Mouse (Mus musculus) lung, embryonic 14.5 days (tissue): ENCODE measurements around the gene Notum. TPM values are rescaled to one million over a fixed set of nuclear protein-coding genes. Genes with fewer than 3 reads are reported as not detected.
A peak's percentile ranks its signal among the peaks of the same experiment; 100 is the strongest.

Experiments used
- ATAC-seq: fragments of 200-750 bp; cut with Nextera tagmentation; 2 replicates; pipeline ENCODE4 v1.8.0; 2017; ENCODE audit warnings: mild to moderate bottlenecking, moderate TSS enrichment, moderate library complexity; ENCODE audit not compliant: insufficient read depth
- DNase-seq: peaks from one replicate; pipeline ENCODE4 v3.0.0-alpha.2; 2015
- H3K27ac ChIP-seq: fragments of 300-500 bp; sonication (generic); 2 replicates; pipeline ENCODE4 v1.5.1; 2014; ENCODE audit warnings: low read depth, mild to moderate bottlenecking, moderate library complexity
- H3K27me3 ChIP-seq: fragments of 300-500 bp; sonication (generic); 2 replicates; pipeline ENCODE4 v1.6.1; 2014; ENCODE audit warnings: low read length, control low read depth; ENCODE audit not compliant: insufficient read depth
- H3K36me3 ChIP-seq: fragments of 300-500 bp; sonication (generic); 2 replicates; pipeline ENCODE4 v1.6.1; 2014; ENCODE audit warnings: control low read depth; ENCODE audit not compliant: insufficient read depth
- H3K4me1 ChIP-seq: fragments of 300-500 bp; sonication (generic); 2 replicates; pipeline ENCODE4 v1.6.1; 2014; ENCODE audit warnings: antibody characterized with exemption, control low read depth; ENCODE audit not compliant: insufficient read depth
- H3K4me2 ChIP-seq: fragments of 300-500 bp; sonication (generic); 2 replicates; pipeline ENCODE4 v1.6.1; 2014; ENCODE audit warnings: mild to moderate bottlenecking
- H3K4me3 ChIP-seq: fragments of 300-500 bp; sonication (generic); 2 replicates; pipeline ENCODE4 v1.5.1; 2014; ENCODE audit warnings: low read depth, low read length
- H3K9ac ChIP-seq: fragments of 300-500 bp; sonication (generic); 2 replicates; pipeline ENCODE4 v1.6.1; 2014
- H3K9me3 ChIP-seq: fragments of 300-500 bp; sonication (generic); 2 replicates; pipeline ENCODE4 v1.6.1; 2016; ENCODE audit warnings: low read depth, low read length, control low read depth
- CTCF ChIP-seq: IDR thresholded peaks from 2 replicates; pipeline ENCODE4 v1.5.1; 2016; ENCODE audit warnings: antibody characterized with exemption, low read depth
- WGBS: fragments of 180-500 bp; shearing (Covaris S2); extraction: QIAGEN DNeasy Blood & Tissue Kit; methylation state at CpG from one replicate; pipeline ENCODE4 v1.1.7; 2014; 5-methylcytosine and 5-hydroxymethylcytosine counted together
- polyA plus RNA-seq: library from polyadenylated mRNA; unstranded; fragments of >200 nt; fragmentation: Nextera tagmentation; extraction: Ambion mirVana; gene quantifications from 2 replicates; pipeline ENCODE4 v1.2.1, GENCODE M21; 2014

Gene Notum
- polyA plus RNA-seq, 1 experiment from 2014 or later = 5.3 TPM

DNA sequence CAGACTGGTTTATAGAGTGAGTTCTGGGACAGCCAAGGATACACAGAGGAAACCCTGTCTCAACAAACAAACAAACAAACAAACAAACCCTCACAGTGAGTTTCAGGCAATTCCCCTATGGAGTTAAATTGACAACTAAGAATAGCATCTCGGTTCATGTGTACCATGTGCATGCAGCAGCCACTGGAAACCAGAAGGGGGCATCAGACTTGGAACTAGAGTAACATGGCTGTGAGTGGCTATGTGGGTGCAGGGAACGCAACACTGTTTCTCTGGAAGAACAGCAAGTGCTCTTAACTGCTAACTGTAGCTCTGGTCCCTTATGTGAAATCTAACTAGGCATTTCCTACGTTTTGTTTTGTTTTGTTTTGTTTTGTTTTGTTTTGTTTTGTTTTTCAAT lies 9.1 kb downstream of the Notum start:
- 60% methylated on average over 3 of the region's 3 CpGs for WGBS
- ATAC-seq = no peak
- H3K4me2 ChIP-seq = no peak overlapping the region

DNA sequence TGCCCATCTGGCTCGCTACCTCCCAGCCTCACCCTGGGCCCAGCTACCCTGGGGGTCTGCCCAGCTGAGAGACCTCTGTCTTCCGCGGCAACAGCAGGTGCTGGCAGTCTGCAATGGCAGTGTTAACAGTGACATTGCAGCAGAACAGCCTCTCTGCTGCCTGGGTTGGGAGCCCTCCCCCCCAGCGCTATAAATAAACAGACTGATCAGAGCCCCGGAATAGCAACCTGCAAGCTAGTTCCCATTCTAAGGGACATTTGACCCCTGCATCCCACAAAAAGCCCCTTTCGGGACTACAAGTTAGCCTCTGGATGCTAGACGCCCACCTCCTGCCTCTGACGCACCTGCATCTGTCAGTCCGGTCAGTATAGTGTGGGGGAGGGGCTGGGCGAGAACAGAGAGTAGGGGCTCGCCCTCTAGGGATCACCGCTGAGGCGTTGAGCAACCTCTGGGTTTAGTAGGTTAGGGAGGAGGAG lies 12.9 kb downstream of the Notum start, which contains the start of gene Myadml2:
TSS of gene Myadml2 (minus strand) at position 158 of the 476 bp plus-strand sequence.
- Histone ChIP-seq H3K36me3 (no peaks in the 10 kb centered on the region), H3K9me3 (no peaks in the 10 kb centered on the region), H3K27me3 (peaks cover 12% of the 10 kb centered on the region; the same call in 1 of the 2 replicates), H3K4me2 (peak within 1 kb of the TSS; percentile 51), H3K4me1 (peaks cover 6% of the 10 kb centered on the region; the same call in 1 of the 2 replicates), H3K27ac (no peak within 1 kb of the TSS; the same call in 1 of the 2 replicates), H3K4me3 (peak within 1 kb of the TSS; percentile 20), H3K9ac (peak within 1 kb of the TSS; percentile 24; the same call in 1 of the 2 replicates)
- ATAC-seq = no peak
- no peak for TF ChIP-seq CTCF
- DNase-seq = no peak
- WGBS = 5% methylated on average over 13 of the region's 13 CpGs

More for the DNA sequence above, 9.1 kb downstream of the Notum start:
- no peak overlapping the region for H3K4me3 ChIP-seq
- H3K9me3 ChIP-seq = no peaks in the 10 kb centered on the region
- H3K4me1 ChIP-seq = 0 out of 2 replicates have a peak, but pooled peaks cover 5% of the 10 kb centered on the region
- DNase-seq = no peak
- peaks cover 12% of the 10 kb centered on the region; the same call in 1 of the 2 replicates for H3K27me3 ChIP-seq
- no peak overlapping the region for H3K9ac ChIP-seq
- peak; percentile 45 for TF ChIP-seq CTCF
- H3K27ac ChIP-seq = no peak overlapping the region
- H3K36me3 ChIP-seq = no peaks in the 10 kb centered on the region

DNA sequence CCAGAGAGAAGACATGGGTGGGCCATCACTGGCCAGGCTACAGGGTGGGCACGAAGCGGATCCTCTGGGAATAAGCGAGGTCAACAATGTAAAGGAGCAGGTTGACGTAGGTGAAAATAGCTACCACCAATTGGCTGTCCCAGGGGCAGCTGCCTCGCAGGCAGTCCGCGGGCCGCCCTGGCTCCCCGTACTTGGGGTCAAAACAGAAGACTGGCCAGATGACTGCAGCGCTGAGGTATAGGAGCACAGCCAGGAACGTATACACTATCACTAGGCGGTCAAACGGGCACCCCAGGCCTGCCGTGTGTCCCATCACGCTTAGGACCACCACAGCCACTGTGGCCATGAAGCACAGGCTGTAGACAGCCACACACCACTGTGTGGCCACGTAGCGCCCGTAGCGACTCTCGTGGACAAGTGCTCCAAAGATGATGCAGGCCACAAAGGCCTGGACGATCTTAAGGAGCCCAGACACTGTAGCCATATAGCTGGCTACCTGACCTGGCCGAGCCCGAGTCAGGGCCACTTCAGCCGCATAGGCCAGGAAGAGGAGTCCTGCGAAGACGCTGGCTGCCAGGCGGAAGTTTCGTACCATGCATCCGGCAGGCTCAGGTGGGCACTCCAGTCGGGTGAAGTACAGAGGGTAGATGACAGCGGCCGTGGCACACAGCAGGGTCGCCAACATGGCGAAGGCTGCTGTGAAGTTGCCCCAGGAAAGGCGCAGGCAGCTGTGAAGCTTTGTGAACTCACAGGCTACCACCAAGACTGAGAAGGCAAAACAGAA lies 13.7 kb downstream of the Notum start:
- Histone ChIP-seq H3K4me3 (peak overlapping the region; percentile 20; the same call in 1 of the 2 replicates), H3K27ac (no peak overlapping the region; the same call in 1 of the 2 replicates), H3K4me2 (peak overlapping the region; percentile 51), H3K9me3 (no peaks in the 10 kb centered on the region), H3K36me3 (no peaks in the 10 kb centered on the region), H3K4me1 (peaks cover 11% of the 10 kb centered on the region; the same call in 1 of the 2 replicates), H3K9ac (peak overlapping the region; percentile 24; the same call in 1 of the 2 replicates), H3K27me3 (peaks cover 15% of the 10 kb centered on the region; the same call in 1 of the 2 replicates)
- no peak for TF ChIP-seq CTCF
- no peak for DNase-seq
- 67% methylated on average over 35 of the region's 35 CpGs for WGBS
- ATAC-seq = no peak

DNA sequence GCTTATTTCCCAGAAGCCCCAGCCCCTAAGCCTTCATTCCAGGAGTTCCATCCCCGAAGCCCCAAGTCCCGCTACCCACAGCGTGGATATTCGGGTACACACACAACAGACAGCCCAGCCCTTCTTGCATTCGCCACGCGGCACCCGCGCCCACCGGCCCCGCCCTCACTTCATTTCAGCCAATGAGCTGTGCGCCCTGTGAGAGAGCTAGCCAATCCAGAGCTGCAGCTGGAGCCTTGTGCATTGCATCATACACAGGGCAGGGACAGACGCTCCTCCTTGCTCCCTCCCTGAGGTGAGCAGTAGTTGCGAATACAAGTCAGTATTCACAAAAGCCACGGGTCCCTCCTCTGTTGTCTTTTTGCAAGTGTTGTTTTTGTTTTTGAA lies 17.4 kb downstream of the Notum start, which contains the start of gene Pycr1:
TSS of gene Pycr1 (minus strand) at position 169 of the 387 bp plus-strand sequence.
- no peak for TF ChIP-seq CTCF

DNA sequence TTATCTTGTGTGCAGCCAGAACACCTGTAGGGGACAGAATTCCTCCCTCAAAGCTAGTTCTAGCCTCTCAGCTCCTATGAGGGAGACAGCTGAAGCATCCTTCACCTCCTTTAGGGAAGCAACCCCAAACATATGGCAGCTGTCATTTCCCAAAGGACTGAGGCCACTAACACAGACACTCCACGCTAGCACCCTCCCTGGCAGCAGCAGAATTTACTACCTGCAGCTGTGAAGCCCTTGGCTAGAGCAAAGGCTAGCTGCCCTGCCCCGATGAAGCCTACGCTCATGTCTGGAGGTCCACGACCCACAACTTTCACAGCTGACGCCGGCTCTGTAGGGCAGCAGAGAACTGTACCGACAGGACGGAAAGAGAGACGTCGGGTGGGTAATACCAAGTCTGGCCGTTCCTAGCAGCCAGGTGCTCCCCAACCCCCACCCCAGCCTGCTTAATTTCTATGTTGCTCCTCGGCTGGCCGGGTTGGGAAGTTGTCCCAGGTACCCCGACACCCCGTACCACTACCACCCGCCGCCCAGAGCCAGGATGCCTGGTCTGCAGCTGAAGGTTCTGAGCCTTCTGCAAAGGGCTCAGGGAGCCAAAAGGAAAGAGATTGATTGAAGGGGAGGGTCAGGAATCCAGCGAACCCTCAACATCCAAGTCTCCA lies 17.9 kb downstream of the Notum start:
- no peak overlapping the region for H3K27ac ChIP-seq
- DNase-seq = peak; percentile 35

More for the DNA sequence above, 17.4 kb downstream of the Notum start, which contains the start of gene Pycr1:
- H3K4me3 ChIP-seq = peak within 1 kb of the TSS; percentile 48
- no peaks in the 10 kb centered on the region for H3K9me3 ChIP-seq
- H3K27ac ChIP-seq = no peak within 1 kb of the TSS
- WGBS = 0% methylated on average over 15 of the region's 15 CpGs
- H3K4me2 ChIP-seq = peak within 1 kb of the TSS; percentile 84
- peaks cover 11% of the 10 kb centered on the region; the same call in 1 of the 2 replicates for H3K4me1 ChIP-seq
- no peaks in the 10 kb centered on the region for H3K36me3 ChIP-seq
- ATAC-seq (peak; percentile 99), DNase-seq (peak; percentile 97)
- H3K9ac ChIP-seq = peak within 1 kb of the TSS; percentile 75
- H3K27me3 ChIP-seq = peaks cover 16% of the 10 kb centered on the region; the same call in 1 of the 2 replicates

DNA sequence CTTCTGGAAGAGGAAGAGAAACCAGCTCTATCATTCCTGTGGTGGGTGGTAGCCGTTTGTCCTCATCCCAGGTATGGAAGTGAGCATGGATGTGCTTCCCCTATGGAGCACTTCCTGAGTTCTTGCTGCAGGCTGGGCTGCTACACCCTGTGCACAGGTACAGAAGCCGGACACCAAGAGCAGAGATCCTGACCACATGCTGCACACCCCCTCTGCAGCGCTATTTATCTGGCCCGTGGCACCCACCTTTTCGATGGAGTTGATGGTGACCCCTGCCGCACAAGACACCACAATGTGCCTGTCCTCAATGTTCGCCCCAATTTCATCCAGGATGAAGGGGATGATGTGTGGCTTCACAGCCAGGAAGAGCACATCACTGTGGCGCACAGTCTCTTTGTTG lies 19.1 kb downstream of the Notum start:
- no peak for DNase-seq
- Histone ChIP-seq H3K4me2 (0 out of 2 replicates have a peak overlapping the region, but pooled peaks have one; percentile 84), H3K4me3 (no peak overlapping the region), H3K27ac (no peak overlapping the region), H3K9ac (no peak overlapping the region), H3K27me3 (0 out of 2 replicates have a peak, but pooled peaks cover 4% of the 10 kb centered on the region), H3K9me3 (no peaks in the 10 kb centered on the region), H3K36me3 (no peaks in the 10 kb centered on the region), H3K4me1 (peaks cover 5% of the 10 kb centered on the region; the same call in 1 of the 2 replicates)
- TF ChIP-seq CTCF = no peak
- no peak for ATAC-seq
- WGBS = 76% methylated on average over 8 of the region's 8 CpGs

More for the DNA sequence above, 17.9 kb downstream of the Notum start:
- no peaks in the 10 kb centered on the region for H3K9me3 ChIP-seq
- peak overlapping the region; percentile 84 for H3K4me2 ChIP-seq
- H3K9ac ChIP-seq = peak overlapping the region; percentile 75
- TF ChIP-seq CTCF = no peak
- H3K27me3 ChIP-seq = peaks cover 14% of the 10 kb centered on the region; the same call in 1 of the 2 replicates
- ATAC-seq = peak; percentile 71
- H3K4me3 ChIP-seq = peak overlapping the region; percentile 48
- H3K36me3 ChIP-seq = no peaks in the 10 kb centered on the region
- 1% methylated on average over 18 of the region's 18 CpGs for WGBS
- peaks cover 9% of the 10 kb centered on the region; the same call in 1 of the 2 replicates for H3K4me1 ChIP-seq
